Mouse (Mus musculus): ENCODE data around the gene Ankrd39. TPM values are rescaled to one million over a fixed set of nuclear protein-coding genes. Genes with fewer than 3 reads are reported as not detected.

Gene Ankrd39
- polyA plus RNA-seq, 1 experiment from 2014 or later = 24.4 TPM

- H3K9me3 ChIP-seq (ENCODE audit: control insufficient read depth, low read length) = no peaks in the 10 kb centered on the region
- H3K4me3 ChIP-seq (replicated peaks; ENCODE audit: low read length) = no peak overlapping the region
- 96% methylated on average over 4 of the region's 4 CpGs for WGBS
- H3K36me3 ChIP-seq (ENCODE audit: control insufficient read depth, insufficient read depth) = 0 out of 2 replicates have a peak, but pooled peaks cover 4% of the 10 kb centered on the region
- H3K27me3 ChIP-seq (replicated peaks; ENCODE audit: control insufficient read depth, insufficient read depth, low read length) = no peaks in the 10 kb centered on the region
- H3K9ac ChIP-seq (replicated peaks; ENCODE audit: low read depth, low read length) = no peak overlapping the region
- peaks cover 15% of the 10 kb centered on the region for H3K4me1 ChIP-seq (replicated peaks; ENCODE audit: control insufficient read depth, insufficient read depth, low read length)
- ATAC-seq = no peak
- no peak overlapping the region for H3K27ac ChIP-seq (ENCODE audit: low read length)
- no peak overlapping the region for H3K4me2 ChIP-seq (ENCODE audit: low read length)
Measured at GRCm38 (mm10) chr1:36529875-36530274, 17.4 kb downstream of the Ankrd39 start.

GRCm38 (mm10) chr1:36529274-36529673 lies 18.0 kb downstream of the Ankrd39 start:
- H3K4me2 ChIP-seq (ENCODE audit: low read length) = no peak overlapping the region
- no peaks in the 10 kb centered on the region for H3K27me3 ChIP-seq (replicated peaks; ENCODE audit: control insufficient read depth, insufficient read depth, low read length)
- no peak overlapping the region for H3K9ac ChIP-seq (replicated peaks; ENCODE audit: low read depth, low read length)
- H3K36me3 ChIP-seq (ENCODE audit: control insufficient read depth, insufficient read depth) = 0 out of 2 replicates have a peak, but pooled peaks cover 4% of the 10 kb centered on the region
- ATAC-seq = no peak
- WGBS = 93% methylated on average over 4 of the region's 4 CpGs
- no peak overlapping the region for H3K27ac ChIP-seq (ENCODE audit: low read length)
- H3K9me3 ChIP-seq (ENCODE audit: control insufficient read depth, low read length) = no peaks in the 10 kb centered on the region
- peaks cover 15% of the 10 kb centered on the region for H3K4me1 ChIP-seq (replicated peaks; ENCODE audit: control insufficient read depth, insufficient read depth, low read length)
- H3K4me3 ChIP-seq (replicated peaks; ENCODE audit: low read length) = no peak overlapping the region

- 4% methylated on average over 1 of the region's 1 CpGs for WGBS
Measured at GRCm38 (mm10) chr1:36528351-36528750, 18.9 kb downstream of the Ankrd39 start.

GRCm38 (mm10) chr1:36526903-36527302 lies 20.3 kb downstream of the Ankrd39 start:
- Histone ChIP-seq H3K4me1 (replicated peaks; ENCODE audit: control insufficient read depth, insufficient read depth, low read length) (peaks cover 30% of the 10 kb centered on the region), H3K9me3 (ENCODE audit: control insufficient read depth, low read length) (no peaks in the 10 kb centered on the region), H3K4me2 (ENCODE audit: low read length) (no peak overlapping the region), H3K36me3 (ENCODE audit: control insufficient read depth, insufficient read depth) (peaks cover 5% of the 10 kb centered on the region; the same call in 1 of the 2 replicates), H3K27me3 (replicated peaks; ENCODE audit: control insufficient read depth, insufficient read depth, low read length) (no peaks in the 10 kb centered on the region), H3K27ac (ENCODE audit: low read length) (no peak overlapping the region), H3K9ac (replicated peaks; ENCODE audit: low read depth, low read length) (no peak overlapping the region), H3K4me3 (replicated peaks; ENCODE audit: low read length) (no peak overlapping the region)
- WGBS = 87% methylated on average over 10 of the region's 10 CpGs
- no peak for ATAC-seq

More at GRCm38 (mm10) chr1:36528351-36528750, 18.9 kb downstream of the Ankrd39 start:
- Histone ChIP-seq H3K27me3 (replicated peaks; ENCODE audit: control insufficient read depth, insufficient read depth, low read length) (no peaks in the 10 kb centered on the region), H3K36me3 (ENCODE audit: control insufficient read depth, insufficient read depth) (0 out of 2 replicates have a peak, but pooled peaks cover 4% of the 10 kb centered on the region), H3K4me3 (replicated peaks; ENCODE audit: low read length) (no peak overlapping the region), H3K4me2 (ENCODE audit: low read length) (no peak overlapping the region), H3K9me3 (ENCODE audit: control insufficient read depth, low read length) (no peaks in the 10 kb centered on the region), H3K9ac (replicated peaks; ENCODE audit: low read depth, low read length) (no peak overlapping the region), H3K27ac (ENCODE audit: low read length) (peak overlapping the region; percentile 74), H3K4me1 (replicated peaks; ENCODE audit: control insufficient read depth, insufficient read depth, low read length) (peaks cover 22% of the 10 kb centered on the region)
- ATAC-seq = peak; percentile 65

- no peak for ATAC-seq
- Histone ChIP-seq H3K36me3 (ENCODE audit: control insufficient read depth, insufficient read depth) (peaks cover 16% of the 10 kb centered on the region), H3K4me1 (replicated peaks; ENCODE audit: control insufficient read depth, insufficient read depth, low read length) (peaks cover 30% of the 10 kb centered on the region), H3K9ac (replicated peaks; ENCODE audit: low read depth, low read length) (no peak overlapping the region), H3K27ac (ENCODE audit: low read length) (no peak overlapping the region), H3K4me3 (replicated peaks; ENCODE audit: low read length) (no peak overlapping the region), H3K27me3 (replicated peaks; ENCODE audit: control insufficient read depth, insufficient read depth, low read length) (no peaks in the 10 kb centered on the region), H3K9me3 (ENCODE audit: control insufficient read depth, low read length) (no peaks in the 10 kb centered on the region), H3K4me2 (ENCODE audit: low read length) (no peak overlapping the region)
- 95% methylated on average over 12 of the region's 12 CpGs for WGBS
Measured at GRCm38 (mm10) chr1:36525774-36526173, 21.5 kb downstream of the Ankrd39 start.

GRCm38 (mm10) chr1:36524058-36524457 lies 23.2 kb downstream of the Ankrd39 start:
- Histone ChIP-seq H3K27ac (ENCODE audit: low read length) (peak overlapping the region; percentile 20; the same call in 1 of the 2 replicates), H3K4me2 (ENCODE audit: low read length) (no peak overlapping the region), H3K36me3 (ENCODE audit: control insufficient read depth, insufficient read depth) (peaks cover 26% of the 10 kb centered on the region), H3K4me3 (replicated peaks; ENCODE audit: low read length) (no peak overlapping the region), H3K9me3 (ENCODE audit: control insufficient read depth, low read length) (no peaks in the 10 kb centered on the region), H3K27me3 (replicated peaks; ENCODE audit: control insufficient read depth, insufficient read depth, low read length) (no peaks in the 10 kb centered on the region), H3K9ac (replicated peaks; ENCODE audit: low read depth, low read length) (no peak overlapping the region), H3K4me1 (replicated peaks; ENCODE audit: control insufficient read depth, insufficient read depth, low read length) (peaks cover 23% of the 10 kb centered on the region)
- no peak for ATAC-seq
- 82% methylated on average over 5 of the region's 5 CpGs for whole genome bisulfite sequencing

GRCm38 (mm10) chr1:36523332-36524013 lies 23.8 kb downstream of the Ankrd39 start:
- no peak overlapping the region for H3K9ac ChIP-seq (replicated peaks; ENCODE audit: low read depth, low read length)
- no peak overlapping the region for H3K4me2 ChIP-seq (ENCODE audit: low read length)
- H3K9me3 ChIP-seq (ENCODE audit: control insufficient read depth, low read length) = no peaks in the 10 kb centered on the region
- peak overlapping the region; percentile 61 for H3K27ac ChIP-seq (ENCODE audit: low read length)
- 26% methylated on average over 9 of the region's 9 CpGs for WGBS
- H3K4me1 ChIP-seq (replicated peaks; ENCODE audit: control insufficient read depth, insufficient read depth, low read length) = peaks cover 21% of the 10 kb centered on the region
- peak; percentile 61 for ATAC-seq
- peaks cover 26% of the 10 kb centered on the region for H3K36me3 ChIP-seq (ENCODE audit: control insufficient read depth, insufficient read depth)
- no peaks in the 10 kb centered on the region for H3K27me3 ChIP-seq (replicated peaks; ENCODE audit: control insufficient read depth, insufficient read depth, low read length)
- no peak overlapping the region for H3K4me3 ChIP-seq (replicated peaks; ENCODE audit: low read length)

- WGBS = 89% methylated on average over 7 of the region's 7 CpGs
- no peak overlapping the region for H3K27ac ChIP-seq (ENCODE audit: low read length)
- no peak for ATAC-seq
- H3K36me3 ChIP-seq (ENCODE audit: control insufficient read depth, insufficient read depth) = peaks cover 26% of the 10 kb centered on the region
- no peaks in the 10 kb centered on the region for H3K27me3 ChIP-seq (replicated peaks; ENCODE audit: control insufficient read depth, insufficient read depth, low read length)
- H3K9me3 ChIP-seq (ENCODE audit: control insufficient read depth, low read length) = no peaks in the 10 kb centered on the region
- H3K9ac ChIP-seq (replicated peaks; ENCODE audit: low read depth, low read length) = no peak overlapping the region
- no peak overlapping the region for H3K4me3 ChIP-seq (replicated peaks; ENCODE audit: low read length)
- no peak overlapping the region for H3K4me2 ChIP-seq (ENCODE audit: low read length)
- peaks cover 20% of the 10 kb centered on the region for H3K4me1 ChIP-seq (replicated peaks; ENCODE audit: control insufficient read depth, insufficient read depth, low read length)
Measured at GRCm38 (mm10) chr1:36522210-36522609, 25.0 kb downstream of the Ankrd39 start.

GRCm38 (mm10) chr1:36519626-36520025 lies 27.6 kb downstream of the Ankrd39 start:
- Histone ChIP-seq H3K4me1 (replicated peaks; ENCODE audit: control insufficient read depth, insufficient read depth, low read length) (peaks cover 35% of the 10 kb centered on the region), H3K9me3 (ENCODE audit: control insufficient read depth, low read length) (no peaks in the 10 kb centered on the region), H3K36me3 (ENCODE audit: control insufficient read depth, insufficient read depth) (peaks cover 24% of the 10 kb centered on the region), H3K27ac (ENCODE audit: low read length) (no peak overlapping the region), H3K4me2 (ENCODE audit: low read length) (no peak overlapping the region), H3K27me3 (replicated peaks; ENCODE audit: control insufficient read depth, insufficient read depth, low read length) (no peaks in the 10 kb centered on the region), H3K4me3 (replicated peaks; ENCODE audit: low read length) (no peak overlapping the region), H3K9ac (replicated peaks; ENCODE audit: low read depth, low read length) (no peak overlapping the region)
- WGBS = 90% methylated on average over 11 of the region's 11 CpGs
- ATAC-seq = no peak
